Comparison of ENCODE assay signal across 9 mouse cellular contexts in the genomic region with DNA sequence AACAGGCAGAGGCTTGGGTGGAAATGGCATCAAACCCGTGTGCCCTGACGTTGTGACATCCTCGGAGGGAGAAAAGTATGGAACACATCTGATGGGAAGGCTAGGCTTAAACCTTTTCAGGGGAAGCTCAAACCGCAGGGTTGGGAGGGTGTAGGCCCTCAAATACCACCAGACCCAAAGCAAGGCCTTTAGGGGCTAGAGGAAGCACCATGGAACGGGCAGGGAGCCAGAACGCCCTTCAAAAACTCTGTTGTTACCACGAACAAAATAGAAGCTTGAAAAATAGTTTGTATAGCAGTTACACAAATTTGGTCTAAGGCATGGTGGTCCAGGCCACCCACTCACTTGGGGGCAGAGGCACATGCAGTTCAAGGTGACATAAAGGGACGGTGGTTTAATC. TPM values are rescaled to one million over a fixed set of nuclear protein-coding genes. Genes with fewer than 3 reads are reported as not detected.
DNase-seq lines count a peak whose midpoint lies in the region; ATAC-seq lines count a peak whose summit lies in the region.
"Had no signal": no experiment of that assay in that cellular context is flagged by ENCODE, and none has a peak within 500 bp of the region (broad histone marks: within the 10 kb centered on the region; RNA-seq: fewer than 3 reads in every experiment).

No protein-coding gene starts in this region.

- no peaks in the 10 kb centered on the region for H3K9me3 ChIP-seq in heart, embryonic 11.5 days (replicated peaks; ENCODE audit: control insufficient read depth, low read length)
- H3K9me3 ChIP-seq in hindbrain, embryonic 10.5 days = no peaks in the 10 kb centered on the region

- no peak for ATAC-seq in heart, embryonic 11.5 days (replicated peaks; ENCODE audit: insufficient number of reproducible peaks, low FRiP score, low TSS enrichment)
- ATAC-seq in megakaryocyte progenitor cell, adult 5-6 weeks (replicated peaks; ENCODE audit: poor library complexity) = peak; percentile 22; the same call in 1 of the 2 replicates
- ATAC-seq in megakaryocyte-erythroid progenitor cell, adult 5-6 weeks (replicated peaks; ENCODE audit: low FRiP score, low TSS enrichment, poor library complexity, severe bottlenecking) = no peak

- no peaks in the 10 kb centered on the region for H3K4me1 ChIP-seq in heart, embryonic 11.5 days (ENCODE audit: control insufficient read depth, insufficient read depth, low read length)
- peaks cover 11% of the 10 kb centered on the region for H3K4me1 ChIP-seq in hindbrain, embryonic 10.5 days (replicated peaks)

- 31% methylated on average over 8 of the region's 8 CpGs for WGBS in heart, embryonic 11.5 days (ENCODE audit: insufficient replicate concordance)
- 33% methylated on average over 8 of the region's 8 CpGs for WGBS in hindbrain, embryonic 10.5 days

- no peaks in the 10 kb centered on the region for H3K36me3 ChIP-seq in heart, embryonic 11.5 days (ENCODE audit: control insufficient read depth, insufficient read depth, low read length)
- H3K36me3 ChIP-seq in hindbrain, embryonic 10.5 days = no peaks in the 10 kb centered on the region

- intact Hi-C loops in heart, postnatal 10 days (cut with DNase I) = no loop called here

- H3K27me3 ChIP-seq in heart, embryonic 11.5 days (ENCODE audit: control insufficient read depth, insufficient read depth, low read length) = peaks cover 17% of the 10 kb centered on the region
- peaks cover 27% of the 10 kb centered on the region for H3K27me3 ChIP-seq in hindbrain, embryonic 10.5 days (ENCODE audit: insufficient read depth, poor library complexity, severe bottlenecking)

- H3K9ac ChIP-seq in heart, embryonic 11.5 days (ENCODE audit: low read depth, low read length) = peak overlapping the region; percentile 64; the same call in 1 of the 2 replicates

- peak overlapping the region; percentile 50 for H3K4me3 ChIP-seq in heart, embryonic 11.5 days (ENCODE audit: low read depth, low read length)
- H3K4me3 ChIP-seq in hindbrain, embryonic 10.5 days = peak overlapping the region; percentile 62
- H3K4me3 ChIP-seq: heart, adult 2 months had no signal

- no peak overlapping the region for H3K27ac ChIP-seq in heart, embryonic 11.5 days (ENCODE audit: low read depth, low read length)
- peak overlapping the region; percentile 78; the same call in 1 of the 2 replicates for H3K27ac ChIP-seq in hindbrain, embryonic 10.5 days
- H3K27ac ChIP-seq: heart, adult 2 months had no signal

- DNase-seq in heart, postnatal 10 days = no peak
- peak; percentile 16 to 32 for DNase-seq in CD8-positive naive resting alpha-beta T cell, adult 2 months (ENCODE audit: low read depth in 2 of 2, low spot score in 2 of 2)
- no peak for DNase-seq in hindbrain, embryonic 10.5 days (ENCODE audit: low spot score)
- DNase-seq in layer of hippocampus, adult 18-20 months (ENCODE audit: low spot score in 2 of 2) = no peak
- no peak for DNase-seq in right cerebral cortex, postnatal 10 days (ENCODE audit: low spot score in 2 of 2)

- peak overlapping the region; percentile 90 for H3K4me2 ChIP-seq in heart, embryonic 11.5 days

RNA-seq across cellular contexts. Expression of gene Ankrd60, which starts 0.4 kb away (rescaled TPM):
- polyA plus RNA-seq in heart, embryonic 11.5 days (2014; fragmentation: Nextera tagmentation; extraction: Ambion mirVana) = not detected in 2 replicates
- total RNA-seq in heart, postnatal 10 days (2021) = not detected
- not detected in 2 replicates for polyA plus RNA-seq in hindbrain, embryonic 10.5 days (2016; fragmentation: Nextera tagmentation; extraction: Ambion mirVana)
- 0.88 TPM in 1 of 2 replicates, not detected in the other for total RNA-seq in megakaryocyte progenitor cell, adult 5-6 weeks (2015)
- total RNA-seq in megakaryocyte progenitor cell, adult 5-6 weeks (2017) = not detected in 2 replicates
- not detected for total RNA-seq in layer of hippocampus, adult 18-20 months (2021)
- total RNA-seq in megakaryocyte-erythroid progenitor cell, adult 5-6 weeks (2014; fragmentation: Nextera tagmentation) = not detected in 2 replicates
- not detected in 2 replicates for total RNA-seq in megakaryocyte-erythroid progenitor cell, adult 5-6 weeks (2017)
- total RNA-seq: heart, adult 2 months had no signal
- polyA plus RNA-seq: heart, adult 2 months had no signal

RNA-seq across cellular contexts. Expression of gene 1700021F07Rik, which starts 56.2 kb away (rescaled TPM):
- polyA plus RNA-seq in heart, embryonic 11.5 days (2014; fragmentation: Nextera tagmentation; extraction: Ambion mirVana) = not detected in 2 replicates
- not detected for total RNA-seq in heart, postnatal 10 days (2021)
- not detected in 2 replicates for polyA plus RNA-seq in hindbrain, embryonic 10.5 days (2016; fragmentation: Nextera tagmentation; extraction: Ambion mirVana)
- not detected in 2 replicates for total RNA-seq in megakaryocyte progenitor cell, adult 5-6 weeks (2015)
- not detected in 2 replicates for total RNA-seq in megakaryocyte progenitor cell, adult 5-6 weeks (2017)
- total RNA-seq in layer of hippocampus, adult 18-20 months (2021) = not detected
- total RNA-seq in megakaryocyte-erythroid progenitor cell, adult 5-6 weeks (2014; fragmentation: Nextera tagmentation) = not detected in 2 replicates
- not detected in 2 replicates for total RNA-seq in megakaryocyte-erythroid progenitor cell, adult 5-6 weeks (2017)
- total RNA-seq: heart, adult 2 months had no signal
- polyA plus RNA-seq: heart, adult 2 months had no signal

Comparison
In these comparisons a context has a peak if more than half of its experiments do, and no peak if none do; other contexts are left out.
1. DNase-seq: peak in CD8-positive naive resting alpha-beta T cell, adult 2 months (2 of 2); none in heart, postnatal 10 days (0 of 2), hindbrain, embryonic 10.5 days (single experiment), layer of hippocampus, adult 18-20 months (0 of 2) and right cerebral cortex, postnatal 10 days (0 of 2).